8 mouse cellular contexts compared by ENCODE assay signal in the genomic region with DNA sequence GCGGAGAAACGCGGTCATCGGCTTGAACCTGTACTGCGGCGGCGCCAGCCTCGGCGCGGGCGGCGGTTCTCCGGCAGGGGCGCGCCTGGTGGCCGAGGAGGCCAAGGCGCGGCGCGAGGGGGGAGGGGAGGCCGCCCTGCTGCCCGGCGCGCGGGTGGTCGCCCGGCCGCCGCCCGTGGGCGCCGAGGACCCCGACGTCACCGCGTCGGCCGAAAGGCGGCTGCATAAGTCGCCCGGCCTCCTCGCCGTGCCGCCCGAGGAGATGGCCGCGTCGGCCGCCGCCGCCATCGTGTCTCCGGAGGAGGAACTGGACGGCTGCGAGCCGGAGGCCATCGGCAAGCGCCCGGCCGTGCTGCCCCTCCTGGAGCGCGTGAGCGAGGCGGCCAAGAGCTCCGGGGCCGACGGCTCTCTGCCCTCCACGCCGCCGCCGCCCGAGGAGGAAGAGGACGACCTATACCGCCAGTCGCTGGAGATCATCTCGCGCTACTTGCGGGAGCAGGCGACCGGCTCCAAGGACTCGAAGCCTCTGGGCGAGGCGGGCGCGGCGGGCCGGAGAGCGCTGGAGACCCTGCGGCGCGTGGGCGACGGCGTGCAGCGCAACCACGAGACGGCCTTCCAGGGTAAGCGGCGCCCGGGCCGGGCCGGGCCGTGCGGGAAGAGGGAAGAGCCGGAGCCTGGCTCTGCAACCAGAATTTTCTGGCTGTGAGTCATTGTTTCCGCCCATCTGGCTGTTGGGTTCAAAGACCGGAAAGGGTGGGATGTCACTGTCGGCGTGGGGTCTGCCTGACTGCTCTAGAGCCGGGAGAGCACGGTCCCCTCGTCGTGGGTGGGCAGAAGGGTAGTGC. TPM values are rescaled to one million over a fixed set of nuclear protein-coding genes. Genes with fewer than 3 reads are reported as not detected.
A peak's percentile ranks its signal among the peaks of the same experiment; 100 is the strongest.
DNase-seq lines count a peak whose midpoint lies in the region; ATAC-seq and TF ChIP-seq lines count a peak whose summit lies in the region.

No protein-coding gene starts in this region.

- H3K9me3 ChIP-seq in E14TG2a.4 (ENCODE audit: low read length): no peaks in the 10 kb centered on the region
- no peaks in the 10 kb centered on the region for H3K9me3 ChIP-seq in forebrain, embryonic 13.5 days (replicated peaks)
- no peaks in the 10 kb centered on the region for H3K9me3 ChIP-seq in heart, postnatal 0 days (replicated peaks; ENCODE audit: control insufficient read depth, low read length)
- no peaks in the 10 kb centered on the region for H3K9me3 ChIP-seq in lung, embryonic 14.5 days (ENCODE audit: low read depth, low read length)

- H3K9ac ChIP-seq in forebrain, embryonic 13.5 days: peak overlapping the region; percentile 99
- H3K9ac ChIP-seq in heart, postnatal 0 days (replicated peaks; ENCODE audit: low read depth, low read length): peak overlapping the region; percentile 100
- peak overlapping the region; percentile 100 for H3K9ac ChIP-seq in lung, embryonic 14.5 days

- peak; percentile 31; the same call in 1 of the 2 replicates for TF ChIP-seq POLR2A in brain, embryonic 14.5 days (IDR thresholded peaks at IDR 0.05; ENCODE audit: borderline replicate concordance, extremely low read depth, insufficient read depth, insufficient read length, poor library complexity, severe bottlenecking)
- TF ChIP-seq POLR2A in olfactory bulb, adult 2 months (IDR thresholded peaks at IDR 0.05; ENCODE audit: insufficient read depth, low read depth, low read length): no peak

- H3K4me1 ChIP-seq in E14TG2a.4 (replicated peaks; ENCODE audit: low read depth, low read length): peaks cover 56% of the 10 kb centered on the region
- peaks cover 45% of the 10 kb centered on the region for H3K4me1 ChIP-seq in forebrain, embryonic 13.5 days
- H3K4me1 ChIP-seq in heart, postnatal 0 days (ENCODE audit: control insufficient read depth, insufficient read depth): peaks cover 19% of the 10 kb centered on the region
- H3K4me1 ChIP-seq in lung, embryonic 14.5 days (ENCODE audit: insufficient read depth): peaks cover 13% of the 10 kb centered on the region; the same call in 1 of the 2 replicates
- peaks cover 2% of the 10 kb centered on the region; the same call in 1 of the 2 replicates for H3K4me1 ChIP-seq in olfactory bulb, adult 2 months (ENCODE audit: control insufficient read depth, insufficient read depth, low read length)

- no peaks in the 10 kb centered on the region for H3K27me3 ChIP-seq in E14TG2a.4 (ENCODE audit: insufficient read depth, low read length)
- no peaks in the 10 kb centered on the region for H3K27me3 ChIP-seq in forebrain, embryonic 13.5 days
- no peaks in the 10 kb centered on the region for H3K27me3 ChIP-seq in heart, postnatal 0 days (ENCODE audit: control insufficient read depth, insufficient read depth, low read length)
- H3K27me3 ChIP-seq in lung, embryonic 14.5 days (ENCODE audit: insufficient read depth, low read length): no peaks in the 10 kb centered on the region

- H3K36me3 ChIP-seq in E14TG2a.4 (ENCODE audit: insufficient read depth, low read length): peaks cover 59% of the 10 kb centered on the region
- peaks cover 32% of the 10 kb centered on the region for H3K36me3 ChIP-seq in forebrain, embryonic 13.5 days (ENCODE audit: poor library complexity, severe bottlenecking)
- H3K36me3 ChIP-seq in heart, postnatal 0 days (replicated peaks; ENCODE audit: control insufficient read depth, insufficient read depth, low read length): peaks cover 40% of the 10 kb centered on the region
- H3K36me3 ChIP-seq in lung, embryonic 14.5 days (ENCODE audit: insufficient read depth): peaks cover 40% of the 10 kb centered on the region

- peak; percentile 48 for ATAC-seq in forebrain, embryonic 13.5 days
- ATAC-seq in heart, postnatal 0 days (ENCODE audit: insufficient read depth, low read depth): peak; percentile 27
- peak; percentile 68 for ATAC-seq in lung, embryonic 14.5 days (ENCODE audit: insufficient read depth)

- peak; percentile 90 for TF ChIP-seq EP300 in heart, postnatal 0 days (IDR thresholded peaks at IDR 0.05; ENCODE audit: low read depth)

- peak overlapping the region; percentile 97 for H3K27ac ChIP-seq in forebrain, embryonic 13.5 days
- peak overlapping the region; percentile 100 for H3K27ac ChIP-seq in heart, postnatal 0 days (ENCODE audit: low read depth)
- H3K27ac ChIP-seq in lung, embryonic 14.5 days (ENCODE audit: low read depth): peak overlapping the region; percentile 99
- H3K27ac ChIP-seq in olfactory bulb, adult 2 months (ENCODE audit: insufficient read depth, low read depth, low read length): peak overlapping the region; percentile 98

- TF ChIP-seq CTCF in E14TG2a.4 (conservative IDR thresholded peaks at IDR 0.05; ENCODE audit: low read length): no peak
- no peak for TF ChIP-seq CTCF in brain, embryonic 14.5 days (IDR thresholded peaks at IDR 0.05; ENCODE audit: borderline replicate concordance, extremely low read depth, insufficient read depth, insufficient read length)
- no peak for TF ChIP-seq CTCF in heart, postnatal 0 days (IDR thresholded peaks at IDR 0.05; ENCODE audit: low read depth)
- TF ChIP-seq CTCF in lung, embryonic 14.5 days (IDR thresholded peaks at IDR 0.05; ENCODE audit: low read depth): no peak
- no peak for TF ChIP-seq CTCF in olfactory bulb, adult 2 months (IDR thresholded peaks at IDR 0.05; ENCODE audit: insufficient read depth, low read depth, low read length)

- H3K4me2 ChIP-seq in forebrain, embryonic 13.5 days: peak overlapping the region; percentile 91
- H3K4me2 ChIP-seq in heart, postnatal 0 days (ENCODE audit: low read depth, low read length): peak overlapping the region; percentile 92
- H3K4me2 ChIP-seq in lung, embryonic 14.5 days: peak overlapping the region; percentile 69

- WGBS in forebrain, embryonic 13.5 days: under 1% methylated on average over 66 of the region's 113 CpGs
- under 1% methylated on average over 78 of the region's 113 CpGs for WGBS in heart, postnatal 0 days
- under 1% methylated on average over 100 of the region's 113 CpGs for WGBS in lung, embryonic 14.5 days
- WGBS in olfactory bulb, adult 2 months: under 1% methylated on average over 109 of the region's 113 CpGs

- H3K4me3 ChIP-seq in E14TG2a.4 (replicated peaks; ENCODE audit: low read length): peak overlapping the region; percentile 93
- H3K4me3 ChIP-seq in forebrain, embryonic 13.5 days: peak overlapping the region; percentile 99
- peak overlapping the region; percentile 99 for H3K4me3 ChIP-seq in heart, postnatal 0 days (ENCODE audit: low read depth, low read length)
- peak overlapping the region; percentile 99 for H3K4me3 ChIP-seq in lung, embryonic 14.5 days (ENCODE audit: low read depth, low read length)
- peak overlapping the region; percentile 89 for H3K4me3 ChIP-seq in olfactory bulb, adult 2 months (ENCODE audit: insufficient read depth, low read depth, low read length)

- peak; percentile 87 for DNase-seq in brain, embryonic 14.5 days (ENCODE audit: low read depth)
- peak; percentile 90 for DNase-seq in heart, postnatal 0 days (ENCODE audit: low spot score)
- DNase-seq in kidney, postnatal 36 days: peak; percentile 81 to 85
- peak; percentile 92 for DNase-seq in lung, embryonic 14.5 days
- peak; percentile 86 for DNase-seq in thymus, postnatal 14 days

RNA-seq across cellular contexts. Expression of gene Mcl1, which starts 0.5 kb away (rescaled TPM):
- polyA plus RNA-seq in brain, embryonic 14.5 days (2012; rRNA removed): 72.3 and 74.3 TPM in 2 replicates
- polyA plus RNA-seq in forebrain, embryonic 13.5 days (2015; fragmentation: Nextera tagmentation; extraction: Ambion mirVana): 40.3 and 44.0 TPM in 2 replicates
- total RNA-seq in heart, postnatal 0 days (2014; rRNA removed; ENCODE audit: low replicate concordance): 213 and 278 TPM in 2 replicates
- polyA plus RNA-seq in heart, postnatal 0 days (2015; fragmentation: Nextera tagmentation; extraction: Ambion mirVana): 50.1 and 51.9 TPM in 2 replicates
- 82.3 and 83.2 TPM in 2 replicates for polyA plus RNA-seq in lung, embryonic 14.5 days (2014; fragmentation: Nextera tagmentation; extraction: Ambion mirVana)
- 157 and 245 TPM in 2 replicates for polyA plus RNA-seq in olfactory bulb, adult 2 months (2012; ENCODE audit: insufficient read depth, insufficient read length, low replicate concordance, missing spikeins)

RNA-seq across cellular contexts. Expression of gene Adamtsl4, which starts 28.6 kb away (rescaled TPM):
- 0.20 and 0.41 TPM in 2 replicates for polyA plus RNA-seq in brain, embryonic 14.5 days (2012; rRNA removed)
- 0.53 and 0.80 TPM in 2 replicates for polyA plus RNA-seq in forebrain, embryonic 13.5 days (2015; fragmentation: Nextera tagmentation; extraction: Ambion mirVana)
- 20.2 and 23.8 TPM in 2 replicates for total RNA-seq in heart, postnatal 0 days (2014; rRNA removed; ENCODE audit: low replicate concordance)
- 7.5 and 11.2 TPM in 2 replicates for polyA plus RNA-seq in heart, postnatal 0 days (2015; fragmentation: Nextera tagmentation; extraction: Ambion mirVana)
- polyA plus RNA-seq in lung, embryonic 14.5 days (2014; fragmentation: Nextera tagmentation; extraction: Ambion mirVana): 1.6 and 4.0 TPM in 2 replicates
- not detected in 2 replicates for polyA plus RNA-seq in olfactory bulb, adult 2 months (2012; ENCODE audit: insufficient read depth, insufficient read length, low replicate concordance, missing spikeins)

RNA-seq across cellular contexts. Expression of gene Ensa, which starts 34.3 kb away (rescaled TPM):
- polyA plus RNA-seq in brain, embryonic 14.5 days (2012; rRNA removed): 32.2 and 51.6 TPM in 2 replicates
- polyA plus RNA-seq in forebrain, embryonic 13.5 days (2015; fragmentation: Nextera tagmentation; extraction: Ambion mirVana): 98.1 and 108 TPM in 2 replicates
- total RNA-seq in heart, postnatal 0 days (2014; rRNA removed; ENCODE audit: low replicate concordance): 43.3 and 49.6 TPM in 2 replicates
- 38.5 and 40.6 TPM in 2 replicates for polyA plus RNA-seq in heart, postnatal 0 days (2015; fragmentation: Nextera tagmentation; extraction: Ambion mirVana)
- polyA plus RNA-seq in lung, embryonic 14.5 days (2014; fragmentation: Nextera tagmentation; extraction: Ambion mirVana): 64.8 and 66.7 TPM in 2 replicates
- not detected in 2 replicates for polyA plus RNA-seq in olfactory bulb, adult 2 months (2012; ENCODE audit: insufficient read depth, insufficient read length, low replicate concordance, missing spikeins)

Comparison
In these comparisons a context has a peak if more than half of its experiments do, and no peak if none do; other contexts are left out.
1. Peak in every context shown above with its lines: DNase-seq, ATAC-seq, H3K4me3 ChIP-seq and H3K27ac ChIP-seq.